Mouse (Mus musculus): Measurements from ENCODE around the gene Pi4k2a. TPM values are rescaled to one million over a fixed set of nuclear protein-coding genes. Genes with fewer than 3 reads are reported as not detected.

Pi4k2a gene
- polyA plus RNA-seq, 1 experiment from 2014 or later, result 30.6 TPM

DNA sequence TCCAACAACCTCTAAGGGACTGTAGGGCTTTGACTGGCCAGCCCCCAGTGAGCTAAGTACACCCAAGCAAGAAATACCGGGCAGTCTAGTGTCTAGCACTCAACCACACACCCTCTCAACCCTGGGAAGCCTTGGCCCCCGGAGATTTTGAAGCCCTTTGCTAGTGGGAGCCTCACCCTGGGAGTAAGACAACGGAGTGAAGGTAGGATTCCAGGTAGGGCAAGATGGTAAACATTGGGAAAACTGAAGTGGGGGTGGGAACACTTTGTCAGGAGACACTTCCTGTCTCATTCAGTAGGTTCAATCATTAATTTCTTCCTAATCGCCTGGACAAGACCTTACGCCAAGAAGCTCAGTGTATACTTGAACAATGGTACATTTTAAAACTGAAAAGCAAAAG is 36.8 kb downstream of the Pi4k2a start:
- H3K27ac ChIP-seq, result no peak overlapping the region
- 87% methylated on average over 5 of the region's 5 CpGs for WGBS

DNA sequence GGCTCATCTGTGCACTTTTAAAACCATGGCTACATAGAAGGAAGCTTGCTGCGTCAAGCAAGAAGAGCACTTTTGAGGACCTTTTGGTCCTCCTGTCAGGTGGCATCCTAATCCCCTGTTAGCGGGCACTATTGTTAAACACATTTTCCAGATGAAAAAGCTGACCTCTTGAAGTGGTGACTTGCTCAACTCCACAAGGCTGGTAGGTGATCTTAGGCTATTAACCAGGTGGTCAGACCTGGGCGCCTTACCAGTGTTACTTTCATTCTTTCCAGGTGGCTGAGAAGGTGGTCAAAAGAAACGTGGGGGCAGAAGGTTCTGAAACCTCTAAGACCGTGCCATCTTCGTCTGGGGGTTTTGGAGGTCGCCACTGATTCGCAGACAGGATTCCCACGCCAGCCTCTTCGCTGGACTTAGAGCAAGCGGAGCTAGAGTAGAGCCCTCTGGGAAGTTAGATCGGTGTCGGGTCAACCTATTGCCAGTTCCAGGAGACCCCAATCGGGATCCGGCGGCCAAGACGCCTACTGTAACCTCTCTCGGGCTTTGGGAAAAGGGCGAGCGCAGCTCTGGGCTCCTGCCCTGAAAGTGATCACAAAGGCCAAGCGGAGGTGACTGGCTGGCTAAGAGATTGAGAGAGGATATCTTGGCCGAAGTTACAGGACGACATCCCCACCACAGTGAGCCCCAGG is 37.9 kb downstream of the Pi4k2a start:
- H3K4me3 ChIP-seq, result peak overlapping the region; percentile 66
- H3K36me3 ChIP-seq (replicated peaks), result 0 out of 2 replicates have a peak, but pooled peaks cover 6% of the 10 kb centered on the region
- H3K9ac ChIP-seq, result peak overlapping the region; percentile 62
- 5% methylated on average over 23 of the region's 23 CpGs for WGBS
- H3K27me3 ChIP-seq (replicated peaks), result 0 out of 2 replicates have a peak, but pooled peaks cover 10% of the 10 kb centered on the region
- H3K4me2 ChIP-seq, result peak overlapping the region; percentile 99
- H3K27ac ChIP-seq, result peak overlapping the region; percentile 58; the same call in 1 of the 2 replicates
- no peaks in the 10 kb centered on the region for H3K9me3 ChIP-seq
- ATAC-seq (replicated peaks), result no peak
- H3K4me1 ChIP-seq, result peaks cover 21% of the 10 kb centered on the region

More for the DNA sequence above, 36.8 kb downstream of the Pi4k2a start:
- Histone ChIP-seq H3K4me3 (no peak overlapping the region), H3K4me1 (peaks cover 21% of the 10 kb centered on the region), H3K9me3 (no peaks in the 10 kb centered on the region), H3K27me3 (replicated peaks) (0 out of 2 replicates have a peak, but pooled peaks cover 10% of the 10 kb centered on the region), H3K4me2 (no peak overlapping the region), H3K9ac (no peak overlapping the region), H3K36me3 (replicated peaks) (0 out of 2 replicates have a peak, but pooled peaks cover 11% of the 10 kb centered on the region)
- no peak for ATAC-seq (replicated peaks)

DNA sequence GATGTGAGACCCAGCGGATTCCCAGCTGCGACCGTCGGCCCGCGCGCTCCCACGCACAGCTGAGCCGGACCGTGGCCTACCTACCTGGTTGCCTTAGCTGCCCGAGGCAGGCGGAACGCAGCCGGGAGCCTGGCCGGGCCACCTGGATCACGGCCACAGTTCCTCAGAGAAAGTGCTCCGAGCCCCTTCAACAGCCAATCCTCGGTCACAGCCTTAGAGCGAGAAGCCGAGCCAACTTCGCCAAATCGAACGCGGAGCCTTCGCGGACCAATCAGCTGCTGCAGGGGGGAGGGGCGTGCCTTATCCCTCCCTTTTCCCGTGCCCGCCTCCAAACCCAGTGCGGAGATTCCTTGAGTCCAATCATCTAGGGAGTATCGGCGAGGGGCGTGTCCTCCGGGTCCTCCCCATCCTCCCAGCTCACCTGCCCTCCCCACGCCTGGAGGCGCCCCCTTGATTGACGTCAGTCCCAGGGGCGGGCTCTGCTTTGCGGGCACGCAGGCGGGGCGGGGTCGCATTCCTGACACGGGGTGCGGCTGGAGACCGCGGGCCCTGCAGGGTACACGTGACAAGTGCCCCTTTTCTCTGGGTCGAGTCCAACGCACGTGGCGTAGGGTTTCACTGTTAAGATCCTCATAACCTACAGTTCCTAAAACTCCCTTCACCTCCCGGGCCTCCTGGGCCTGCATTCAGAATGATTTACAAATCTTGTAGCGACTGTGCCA is 38.7 kb downstream of the Pi4k2a start, which contains the start of gene Avpi1:
TSS of gene Avpi1 (minus strand) at position 273 of the 722 bp plus-strand sequence.
- Histone ChIP-seq H3K27ac (peak within 1 kb of the TSS; percentile 60), H3K4me3 (peak within 1 kb of the TSS; percentile 66), H3K9ac (peak within 1 kb of the TSS; percentile 62), H3K9me3 (no peaks in the 10 kb centered on the region), H3K4me2 (peak within 1 kb of the TSS; percentile 99), H3K4me1 (peaks cover 21% of the 10 kb centered on the region), H3K36me3 (replicated peaks) (0 out of 2 replicates have a peak, but pooled peaks cover 4% of the 10 kb centered on the region), H3K27me3 (replicated peaks) (0 out of 2 replicates have a peak, but pooled peaks cover 10% of the 10 kb centered on the region)
- WGBS, result under 1% methylated on average over 54 of the region's 54 CpGs
- ATAC-seq (replicated peaks), result peak; percentile 97

DNA sequence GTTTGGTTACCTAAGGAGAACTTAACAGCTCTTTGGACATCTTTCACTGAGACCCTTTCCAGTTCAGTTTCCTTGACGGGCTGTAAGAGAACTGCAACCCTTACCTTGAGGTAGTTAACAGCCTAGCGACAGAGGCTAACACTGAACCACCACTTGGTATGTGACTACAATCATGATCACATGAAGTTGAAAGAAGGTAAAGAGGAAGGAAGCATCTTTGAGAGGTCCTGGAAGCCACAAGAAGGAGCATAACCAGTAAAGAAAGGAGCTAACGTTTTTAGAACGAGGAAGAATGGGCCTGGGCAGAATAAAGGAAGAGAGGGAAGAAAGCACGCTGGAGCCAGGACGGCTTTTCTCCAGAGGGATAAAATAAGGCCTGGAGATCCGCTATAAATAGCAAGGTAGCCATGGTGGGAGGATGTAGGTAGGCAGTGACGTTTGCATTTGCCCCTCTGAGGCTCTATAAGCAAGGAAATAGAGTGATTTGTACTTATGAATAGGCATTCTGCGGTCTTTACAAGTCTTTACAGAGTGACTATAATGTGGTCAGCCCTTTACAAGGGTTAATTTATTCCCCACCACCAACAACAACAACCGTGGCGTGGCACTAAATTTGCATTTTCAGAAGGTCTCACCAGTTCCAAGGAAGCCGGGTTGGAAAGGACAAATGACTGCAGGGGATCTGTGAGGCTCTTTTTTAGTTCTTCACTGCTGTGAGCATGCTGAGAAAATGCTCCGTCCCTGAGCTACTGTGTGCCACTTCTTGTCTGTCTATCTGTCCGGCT is 39.4 kb downstream of the Pi4k2a start:
- Histone ChIP-seq H3K9ac (peak overlapping the region; percentile 62), H3K4me3 (peak overlapping the region; percentile 66), H3K9me3 (no peaks in the 10 kb centered on the region), H3K4me2 (peak overlapping the region; percentile 99), H3K36me3 (replicated peaks) (0 out of 2 replicates have a peak, but pooled peaks cover under 1% of the 10 kb centered on the region), H3K27ac (peak overlapping the region; percentile 60), H3K27me3 (replicated peaks) (0 out of 2 replicates have a peak, but pooled peaks cover 10% of the 10 kb centered on the region), H3K4me1 (peaks cover 21% of the 10 kb centered on the region)
- ATAC-seq (replicated peaks), result no peak
- WGBS, result 18% methylated on average over 14 of the region's 14 CpGs

DNA sequence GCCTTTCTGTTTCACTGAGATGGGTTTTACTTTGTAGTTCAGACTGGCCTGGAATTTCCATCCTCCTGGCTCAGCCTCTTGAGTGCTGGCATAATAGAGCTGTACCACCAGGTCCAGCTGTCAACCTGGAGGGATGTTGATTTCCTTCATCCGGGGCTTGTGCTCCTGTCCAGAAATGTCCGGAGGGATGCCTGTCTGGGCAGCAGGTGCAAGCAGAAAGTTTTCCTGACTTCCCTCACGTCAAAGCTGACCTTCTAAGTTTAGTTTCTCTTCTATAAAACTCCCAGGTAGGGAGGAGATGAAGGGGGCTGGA is 40.0 kb downstream of the Pi4k2a start:
- Histone ChIP-seq H3K36me3 (replicated peaks) (no peaks in the 10 kb centered on the region), H3K4me1 (peaks cover 21% of the 10 kb centered on the region), H3K4me2 (no peak overlapping the region), H3K27me3 (replicated peaks) (0 out of 2 replicates have a peak, but pooled peaks cover 10% of the 10 kb centered on the region), H3K4me3 (no peak overlapping the region), H3K9ac (no peak overlapping the region), H3K9me3 (no peaks in the 10 kb centered on the region), H3K27ac (no peak overlapping the region)
- no peak for ATAC-seq (replicated peaks)
- WGBS, result 58% methylated on average over 3 of the region's 3 CpGs

DNA sequence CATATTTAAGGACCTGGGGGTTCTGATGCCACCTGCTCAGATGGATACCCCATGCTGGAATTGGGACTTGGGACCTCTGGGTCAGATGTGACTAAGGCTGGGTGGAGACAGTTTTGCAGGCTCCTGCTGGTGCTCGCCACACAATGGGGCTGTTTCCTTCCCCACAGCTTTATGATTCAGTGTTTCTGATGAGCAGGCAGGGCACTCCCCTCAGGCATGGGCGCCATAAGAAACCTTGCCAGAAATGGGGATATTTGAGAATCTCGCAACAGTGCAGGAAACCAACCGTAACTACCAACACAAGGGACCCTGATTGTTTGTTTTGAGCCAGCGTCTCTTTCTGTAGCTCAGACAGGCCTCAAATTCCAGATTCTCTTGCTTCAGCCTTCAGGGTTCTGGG is 40.8 kb downstream of the Pi4k2a start:
- Histone ChIP-seq H3K36me3 (replicated peaks) (no peaks in the 10 kb centered on the region), H3K27ac (no peak overlapping the region), H3K9me3 (no peaks in the 10 kb centered on the region), H3K4me1 (peaks cover 21% of the 10 kb centered on the region), H3K4me2 (no peak overlapping the region), H3K4me3 (no peak overlapping the region), H3K9ac (no peak overlapping the region), H3K27me3 (replicated peaks) (0 out of 2 replicates have a peak, but pooled peaks cover 10% of the 10 kb centered on the region)
- ATAC-seq (replicated peaks), result no peak
- WGBS, result 69% methylated on average over 5 of the region's 5 CpGs

DNA sequence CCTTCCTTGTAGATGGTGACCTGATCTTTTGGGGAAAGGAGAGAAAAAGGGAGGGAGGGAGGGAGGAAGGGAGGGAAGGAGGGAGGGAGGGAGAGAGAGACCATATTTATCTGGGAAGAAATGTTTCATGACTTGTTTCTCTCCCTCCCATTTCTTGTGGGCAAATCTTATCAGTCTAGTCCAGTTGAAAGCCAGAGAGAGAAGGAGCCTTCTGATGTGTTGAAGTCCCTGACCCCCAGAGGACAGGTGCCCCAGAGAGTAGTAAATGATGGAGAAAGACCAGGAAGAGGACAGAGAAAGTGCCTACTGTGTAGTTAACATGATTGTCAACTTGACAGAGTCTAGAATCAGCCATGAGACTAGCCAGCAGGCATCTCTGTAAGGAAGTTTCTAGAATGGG is 44.8 kb downstream of the Pi4k2a start:
- H3K4me1 ChIP-seq, result peaks cover 1% of the 10 kb centered on the region
- H3K4me3 ChIP-seq, result no peak overlapping the region
- no peak overlapping the region for H3K9ac ChIP-seq
- H3K36me3 ChIP-seq (replicated peaks), result no peaks in the 10 kb centered on the region
- no peak overlapping the region for H3K27ac ChIP-seq
- H3K27me3 ChIP-seq (replicated peaks), result 0 out of 2 replicates have a peak, but pooled peaks cover 5% of the 10 kb centered on the region
- H3K4me2 ChIP-seq, result no peak overlapping the region
- H3K9me3 ChIP-seq, result no peaks in the 10 kb centered on the region
- ATAC-seq (replicated peaks), result no peak

DNA sequence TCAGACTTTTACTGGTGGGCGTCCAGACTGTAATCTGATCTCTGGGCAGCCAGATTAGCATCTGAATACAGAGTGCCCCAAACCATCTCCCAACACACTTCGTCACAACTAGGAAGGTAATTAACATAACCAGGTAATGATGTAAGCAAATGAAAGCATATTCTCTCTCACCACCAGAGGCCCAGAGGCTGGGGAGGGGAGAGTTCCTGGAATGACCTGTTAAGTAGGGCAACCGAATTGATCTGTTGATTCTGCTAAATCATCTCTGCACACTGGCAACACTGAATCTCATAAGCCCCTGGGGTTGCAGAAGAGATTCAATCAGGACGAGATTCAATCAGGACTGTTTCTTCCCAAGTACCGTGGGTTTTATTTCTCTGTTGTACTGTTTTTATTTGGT is 45.9 kb downstream of the Pi4k2a start:
- H3K9me3 ChIP-seq, result no peaks in the 10 kb centered on the region
- no peaks in the 10 kb centered on the region for H3K36me3 ChIP-seq (replicated peaks)
- no peak for ATAC-seq (replicated peaks)
- no peak overlapping the region for H3K4me3 ChIP-seq
- no peak overlapping the region for H3K27ac ChIP-seq
- H3K9ac ChIP-seq, result no peak overlapping the region
- no peaks in the 10 kb centered on the region for H3K27me3 ChIP-seq (replicated peaks)
- WGBS, result 21% methylated on average over 5 of the region's 5 CpGs
- H3K4me1 ChIP-seq, result no peaks in the 10 kb centered on the region
- H3K4me2 ChIP-seq, result no peak overlapping the region

DNA sequence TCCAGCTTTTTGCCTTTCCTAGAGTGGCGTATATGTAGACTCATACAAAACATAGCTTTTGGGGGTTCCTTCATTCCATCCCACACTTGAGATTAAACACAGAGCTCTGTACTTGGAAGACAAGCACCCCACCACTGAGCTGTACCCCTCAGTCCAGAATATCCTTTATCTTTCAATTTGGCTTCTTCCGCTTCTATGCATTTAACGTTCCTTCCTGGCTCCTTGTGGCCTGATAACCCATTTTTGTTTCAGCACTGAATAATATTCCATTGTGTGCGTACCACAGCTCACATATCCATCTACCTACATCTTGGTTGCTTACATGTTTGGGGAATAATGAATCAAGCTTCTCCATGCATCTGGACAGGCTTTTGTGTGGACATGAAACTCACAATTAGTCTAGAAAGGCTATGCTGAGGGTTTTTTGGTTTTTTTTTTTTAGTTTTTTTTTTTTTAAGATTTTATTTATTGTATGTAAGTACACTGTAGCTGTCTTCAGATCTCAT is 47.0 kb downstream of the Pi4k2a start:
- H3K4me3 ChIP-seq, result no peak overlapping the region
- no peaks in the 10 kb centered on the region for H3K36me3 ChIP-seq (replicated peaks)
- 88% methylated on average over 4 of the region's 4 CpGs for WGBS
- H3K9ac ChIP-seq, result no peak overlapping the region
- H3K27ac ChIP-seq, result no peak overlapping the region
- ATAC-seq (replicated peaks), result no peak
- H3K4me1 ChIP-seq, result no peaks in the 10 kb centered on the region
- H3K9me3 ChIP-seq, result no peaks in the 10 kb centered on the region
- no peak overlapping the region for H3K4me2 ChIP-seq
- H3K27me3 ChIP-seq (replicated peaks), result no peaks in the 10 kb centered on the region

DNA sequence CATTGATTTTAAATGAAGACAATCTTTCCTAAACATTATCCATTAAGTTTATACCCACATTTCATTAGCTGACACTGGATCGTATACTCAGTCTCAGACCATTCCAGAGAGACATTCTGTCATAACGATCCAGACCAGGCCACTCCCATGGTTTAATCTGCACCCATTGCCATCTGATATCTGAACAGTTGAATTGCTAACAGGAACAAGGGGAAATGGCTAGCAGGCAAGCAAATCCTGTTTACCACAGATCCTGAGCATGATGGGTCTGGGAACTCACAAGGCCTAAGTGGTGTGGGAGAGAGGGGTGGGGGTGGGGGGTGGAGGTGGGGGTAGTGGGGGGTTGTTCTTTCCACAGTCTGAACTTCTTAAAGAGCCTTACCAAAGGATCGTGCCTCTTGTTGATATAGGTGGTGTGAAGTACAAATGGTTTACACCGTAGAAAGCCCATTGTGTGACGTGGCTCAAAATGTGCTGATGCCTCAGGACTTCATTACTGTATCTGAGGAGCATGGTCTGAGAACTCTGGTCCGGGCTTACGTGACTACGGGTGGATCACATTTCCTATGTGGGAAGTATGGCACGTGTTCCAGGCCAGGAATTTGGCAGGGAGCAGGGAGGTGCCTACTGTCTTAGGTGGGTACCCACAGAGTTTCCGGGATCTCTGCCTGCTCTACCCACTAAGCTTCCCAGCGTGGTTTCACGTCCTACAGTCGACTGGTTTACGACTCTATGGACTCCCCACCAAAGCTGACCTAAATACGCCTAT is 48.4 kb downstream of the Pi4k2a start:
- ATAC-seq (replicated peaks), result no peak
- H3K27me3 ChIP-seq (replicated peaks), result no peaks in the 10 kb centered on the region
- H3K9ac ChIP-seq, result no peak overlapping the region
- H3K4me2 ChIP-seq, result no peak overlapping the region
- no peaks in the 10 kb centered on the region for H3K4me1 ChIP-seq
- H3K27ac ChIP-seq, result no peak overlapping the region
- WGBS, result 92% methylated on average over 15 of the region's 15 CpGs
- H3K36me3 ChIP-seq (replicated peaks), result no peaks in the 10 kb centered on the region
- no peaks in the 10 kb centered on the region for H3K9me3 ChIP-seq
- no peak overlapping the region for H3K4me3 ChIP-seq

DNA sequence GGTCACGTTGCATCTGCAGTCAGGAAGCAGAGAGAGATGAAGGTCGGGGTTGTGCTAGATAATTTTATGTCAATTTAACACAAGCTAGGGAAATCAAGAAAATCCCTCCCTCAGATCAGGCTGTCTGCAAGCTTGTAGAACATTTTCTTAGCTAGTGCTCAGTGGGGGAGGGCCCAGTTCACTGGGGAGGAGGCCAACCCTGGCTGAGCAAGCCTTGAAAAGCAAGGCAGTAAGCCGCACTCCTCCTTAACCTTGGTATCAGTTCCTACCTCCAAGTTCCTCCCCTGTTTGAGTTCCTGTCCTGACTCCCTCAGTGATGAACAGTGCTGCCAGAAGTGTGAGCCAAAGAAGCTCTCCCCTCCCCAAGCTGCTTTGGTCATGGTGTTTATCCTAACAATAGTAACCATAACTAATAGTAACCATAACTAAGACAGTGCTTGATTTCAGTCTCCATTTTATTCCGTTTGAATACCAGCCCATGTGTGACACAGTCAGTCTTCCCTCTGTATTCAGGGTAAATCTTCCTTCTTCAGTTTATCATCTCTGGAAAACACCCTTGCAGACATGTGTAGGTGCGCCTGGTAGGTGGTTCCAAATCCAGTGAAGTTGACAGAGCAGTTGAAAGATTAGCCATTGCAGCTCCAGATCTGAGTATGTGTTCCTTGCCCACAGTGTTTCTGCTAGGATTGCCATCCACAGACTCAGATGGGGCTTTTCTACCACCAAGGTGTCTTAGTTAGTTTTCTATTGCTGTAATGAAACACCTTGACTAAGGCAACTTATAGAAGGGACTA is 49.7 kb downstream of the Pi4k2a start:
- no peak for ATAC-seq (replicated peaks)
- H3K9ac ChIP-seq, result no peak overlapping the region
- no peaks in the 10 kb centered on the region for H3K9me3 ChIP-seq
- no peak overlapping the region for H3K27ac ChIP-seq
- H3K27me3 ChIP-seq (replicated peaks), result no peaks in the 10 kb centered on the region
- H3K4me1 ChIP-seq, result no peaks in the 10 kb centered on the region
- H3K36me3 ChIP-seq (replicated peaks), result no peaks in the 10 kb centered on the region
- 81% methylated on average over 5 of the region's 5 CpGs for WGBS
- H3K4me3 ChIP-seq, result no peak overlapping the region
- no peak overlapping the region for H3K4me2 ChIP-seq
